ENCODE assay signal across 33 mouse cellular contexts in the genomic region with DNA sequence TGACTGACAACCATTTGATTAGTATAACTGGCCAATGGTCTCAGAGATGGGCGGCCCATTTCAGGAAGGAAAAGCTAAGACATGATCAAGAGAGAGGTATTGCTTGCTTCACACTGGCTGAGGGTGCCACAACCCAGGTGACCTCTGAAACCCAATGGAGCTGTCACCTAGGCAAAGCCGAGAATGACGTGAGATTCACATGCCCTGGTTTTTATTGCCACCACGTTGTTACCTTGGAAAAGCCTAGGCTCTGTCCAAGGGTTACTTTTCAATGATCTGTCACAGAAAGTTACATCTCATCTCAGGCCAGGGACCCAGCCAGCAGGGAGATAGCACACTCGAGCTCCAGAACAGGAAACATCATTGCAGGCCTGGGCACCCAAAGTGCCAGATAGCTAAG.
"Had no signal": no experiment of that assay in that cellular context is flagged by ENCODE, and none has a peak within 500 bp of the region (broad histone marks: within the 10 kb centered on the region; RNA-seq: fewer than 3 reads in every experiment).

No protein-coding gene starts in this region.

- H3K4me3 ChIP-seq: heart, adult 2 months; heart, embryonic 10.5 days; heart, embryonic 12.5 days; heart, embryonic 13.5 days; heart, embryonic 15.5 days; hindbrain, embryonic 10.5 days; hindbrain, embryonic 12.5 days; hindbrain, embryonic 13.5 days; hindbrain, embryonic 15.5 days; layer of hippocampus, adult 2 months; left cerebral cortex, adult 2 months had no signal

- H3K27ac ChIP-seq: heart, adult 2 months; heart, embryonic 10.5 days; heart, embryonic 13.5 days; heart, embryonic 15.5 days; hindbrain, embryonic 10.5 days; hindbrain, embryonic 12.5 days; hindbrain, embryonic 13.5 days; hindbrain, embryonic 14.5 days; hindbrain, embryonic 15.5 days; hindbrain, postnatal 0 days; kidney, postnatal 0 days; layer of hippocampus, adult 2 months; left cerebral cortex, adult 2 months had no signal

- H3K27me3 ChIP-seq: heart, embryonic 12.5 days; heart, embryonic 13.5 days; heart, embryonic 15.5 days; hindbrain, embryonic 12.5 days; hindbrain, embryonic 13.5 days; hindbrain, embryonic 15.5 days had no signal

- H3K9ac ChIP-seq: heart, embryonic 12.5 days; heart, embryonic 13.5 days; heart, embryonic 15.5 days; hindbrain, embryonic 12.5 days; hindbrain, embryonic 13.5 days; hindbrain, embryonic 14.5 days; hindbrain, embryonic 15.5 days had no signal

- DNase-seq: heart, adult 2 months; heart, postnatal 10 days; heart, postnatal 14 days; heart, postnatal 36 days; heart, postnatal 4 days; kidney, adult 11 months; kidney, adult 18-20 months; kidney, adult 2 months; kidney, adult 8-10 months; kidney, adult 9 months; kidney, postnatal 10 days; kidney, postnatal 14 days; kidney, postnatal 25 days; kidney, postnatal 36 days; kidney, postnatal 4 days; layer of hippocampus, adult 9-11 months; layer of hippocampus, postnatal 36 days had no signal

- H3K4me2 ChIP-seq: heart, embryonic 11.5 days; heart, embryonic 12.5 days; heart, embryonic 13.5 days; heart, embryonic 15.5 days; hindbrain, embryonic 12.5 days; hindbrain, embryonic 13.5 days; hindbrain, embryonic 14.5 days; hindbrain, embryonic 15.5 days had no signal

- H3K9me3 ChIP-seq: heart, embryonic 10.5 days; heart, embryonic 15.5 days; hindbrain, embryonic 12.5 days; hindbrain, embryonic 13.5 days; hindbrain, embryonic 15.5 days had no signal

- ATAC-seq: hindbrain, embryonic 16.5 days; hindbrain, postnatal 0 days; inflammation-experienced regulatory T-cells, adult 6 months had no signal

- H3K4me1 ChIP-seq: heart, embryonic 12.5 days; heart, embryonic 13.5 days; heart, embryonic 15.5 days; hindbrain, embryonic 12.5 days; hindbrain, embryonic 13.5 days; hindbrain, embryonic 15.5 days had no signal

- H3K36me3 ChIP-seq: heart, embryonic 10.5 days; heart, embryonic 12.5 days; heart, embryonic 13.5 days; heart, embryonic 15.5 days; hindbrain, embryonic 10.5 days; hindbrain, embryonic 12.5 days; hindbrain, embryonic 13.5 days; hindbrain, embryonic 15.5 days had no signal
